Mouse (Mus musculus) liver, adult 2 months (tissue): ENCODE measurements around the gene Abhd17b.

Source experiments
- CTCF ChIP-seq: fragments of 200-500 bp; IDR thresholded peaks from 2 replicates; pipeline ENCODE4 v1.5.1; 2011; ENCODE audit warnings: low read depth, low read length, control low read depth
- POLR2A ChIP-seq: fragments of 200-500 bp; IDR thresholded peaks from 2 replicates; pipeline ENCODE4 v1.6.1; 2011; ENCODE audit warnings: low read length, control low read depth; ENCODE audit not compliant: insufficient read depth; ENCODE audit errors: extremely low read depth

- TF ChIP-seq CTCF: no peak
- TF ChIP-seq POLR2A: no peak
Measured at GRCm38 (mm10) chr19:21669650-21670049, 16.7 kb downstream of the Abhd17b start.
